Mouse (Mus musculus): Measurements from ENCODE around the gene Sgsm1. TPM values are rescaled to one million over a fixed set of nuclear protein-coding genes. Genes with fewer than 3 reads are reported as not detected.

Sgsm1 gene
- polyA plus RNA-seq, 1 experiment from 2014 or later: 15.7 TPM

GRCm38 (mm10) chr5:113285541-113285940 is 25.0 kb downstream of the Sgsm1 start:
- WGBS: 57% methylated on average over 16 of the region's 16 CpGs
- no peak for DNase-seq (ENCODE audit: low spot score)

GRCm38 (mm10) chr5:113283726-113284125 is 26.9 kb downstream of the Sgsm1 start:
- peaks cover 19% of the 10 kb centered on the region for H3K27me3 ChIP-seq (ENCODE audit: control insufficient read depth, insufficient read depth, low read length)
- H3K4me1 ChIP-seq (replicated peaks; ENCODE audit: control insufficient read depth, insufficient read depth, low read length): peaks cover 7% of the 10 kb centered on the region; the same call in 1 of the 2 replicates
- no peak overlapping the region for H3K4me3 ChIP-seq (ENCODE audit: low read depth, low read length)
- H3K36me3 ChIP-seq (ENCODE audit: control insufficient read depth, insufficient read depth, low read length): no peaks in the 10 kb centered on the region
- ATAC-seq (replicated peaks; ENCODE audit: low FRiP score) (no peak), DNase-seq (ENCODE audit: low spot score) (no peak)
- no peak overlapping the region for H3K27ac ChIP-seq (ENCODE audit: low read depth, low read length)
- no peak overlapping the region for H3K9ac ChIP-seq (ENCODE audit: low read length)
- no peak overlapping the region for H3K4me2 ChIP-seq (ENCODE audit: low read depth, low read length, severe bottlenecking)
- no peaks in the 10 kb centered on the region for H3K9me3 ChIP-seq (ENCODE audit: control insufficient read depth, low read length)
- 84% methylated on average over 2 of the region's 2 CpGs for WGBS

More at GRCm38 (mm10) chr5:113285541-113285940, 25.0 kb downstream of the Sgsm1 start:
- Histone ChIP-seq H3K9me3 (ENCODE audit: control insufficient read depth, low read length) (no peaks in the 10 kb centered on the region), H3K4me1 (replicated peaks; ENCODE audit: control insufficient read depth, insufficient read depth, low read length) (peaks cover 7% of the 10 kb centered on the region; the same call in 1 of the 2 replicates), H3K9ac (ENCODE audit: low read length) (no peak overlapping the region), H3K27ac (ENCODE audit: low read depth, low read length) (no peak overlapping the region), H3K27me3 (ENCODE audit: control insufficient read depth, insufficient read depth, low read length) (peaks cover 21% of the 10 kb centered on the region), H3K4me3 (ENCODE audit: low read depth, low read length) (no peak overlapping the region), H3K4me2 (ENCODE audit: low read depth, low read length, severe bottlenecking) (no peak overlapping the region), H3K36me3 (ENCODE audit: control insufficient read depth, insufficient read depth, low read length) (no peaks in the 10 kb centered on the region)
- no peak for ATAC-seq (replicated peaks; ENCODE audit: low FRiP score)

GRCm38 (mm10) chr5:113281557-113281956 is 29.0 kb downstream of the Sgsm1 start:
- no peak for ATAC-seq (replicated peaks; ENCODE audit: low FRiP score)

GRCm38 (mm10) chr5:113280138-113280856 is 30.3 kb downstream of the Sgsm1 start:
- H3K4me2 ChIP-seq (ENCODE audit: low read depth, low read length, severe bottlenecking): peak overlapping the region; percentile 50
- DNase-seq (ENCODE audit: low spot score) (peak; percentile 83), ATAC-seq (replicated peaks; ENCODE audit: low FRiP score) (peak; percentile 93)
- H3K9ac ChIP-seq (ENCODE audit: low read length): peak overlapping the region; percentile 27
- peak overlapping the region; percentile 29 for H3K4me3 ChIP-seq (ENCODE audit: low read depth, low read length)
- H3K36me3 ChIP-seq (ENCODE audit: control insufficient read depth, insufficient read depth, low read length): no peaks in the 10 kb centered on the region
- no peaks in the 10 kb centered on the region for H3K27me3 ChIP-seq (ENCODE audit: control insufficient read depth, insufficient read depth, low read length)
- 0 out of 2 replicates have a peak overlapping the region, but pooled peaks have one; percentile 4 for H3K27ac ChIP-seq (ENCODE audit: low read depth, low read length)
- no peaks in the 10 kb centered on the region for H3K9me3 ChIP-seq (ENCODE audit: control insufficient read depth, low read length)
- H3K4me1 ChIP-seq (replicated peaks; ENCODE audit: control insufficient read depth, insufficient read depth, low read length): peaks cover 2% of the 10 kb centered on the region; the same call in 1 of the 2 replicates
- WGBS: 25% methylated on average over 15 of the region's 15 CpGs

More at GRCm38 (mm10) chr5:113281557-113281956, 29.0 kb downstream of the Sgsm1 start:
- no peak for DNase-seq (ENCODE audit: low spot score)
- Histone ChIP-seq H3K9me3 (ENCODE audit: control insufficient read depth, low read length) (no peaks in the 10 kb centered on the region), H3K4me3 (ENCODE audit: low read depth, low read length) (no peak overlapping the region), H3K4me1 (replicated peaks; ENCODE audit: control insufficient read depth, insufficient read depth, low read length) (peaks cover 2% of the 10 kb centered on the region; the same call in 1 of the 2 replicates), H3K27me3 (ENCODE audit: control insufficient read depth, insufficient read depth, low read length) (no peaks in the 10 kb centered on the region), H3K36me3 (ENCODE audit: control insufficient read depth, insufficient read depth, low read length) (no peaks in the 10 kb centered on the region), H3K27ac (ENCODE audit: low read depth, low read length) (no peak overlapping the region), H3K4me2 (ENCODE audit: low read depth, low read length, severe bottlenecking) (no peak overlapping the region), H3K9ac (ENCODE audit: low read length) (no peak overlapping the region)
- WGBS: 96% methylated on average over 7 of the region's 7 CpGs

DNA sequence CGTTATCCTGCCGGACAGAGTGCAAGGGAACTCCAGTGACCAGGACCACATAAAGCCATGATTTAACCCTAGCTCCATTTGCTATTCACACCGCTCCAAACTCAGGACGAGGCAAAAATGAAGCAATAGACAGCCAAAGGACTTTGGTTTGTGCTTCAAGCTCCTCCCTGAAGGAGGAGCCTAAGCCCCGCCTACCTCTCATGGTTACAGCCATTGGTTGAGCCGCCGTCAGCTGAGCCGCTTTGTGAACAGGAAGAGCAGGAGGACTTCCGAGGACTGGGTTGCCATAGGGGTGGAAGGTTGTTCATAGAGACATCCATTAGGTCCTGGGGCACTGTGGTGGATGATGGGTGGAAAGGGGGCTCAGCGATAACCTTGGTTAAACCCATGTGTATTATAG is 34.7 kb downstream of the Sgsm1 start:
- H3K27me3 ChIP-seq (ENCODE audit: control insufficient read depth, insufficient read depth, low read length): no peaks in the 10 kb centered on the region
- ATAC-seq (replicated peaks; ENCODE audit: low FRiP score) (no peak), DNase-seq (ENCODE audit: low spot score) (no peak)
- H3K4me3 ChIP-seq (ENCODE audit: low read depth, low read length): no peak overlapping the region
- H3K36me3 ChIP-seq (ENCODE audit: control insufficient read depth, insufficient read depth, low read length): no peaks in the 10 kb centered on the region
- WGBS: 82% methylated on average over 10 of the region's 10 CpGs
- no peak overlapping the region for H3K27ac ChIP-seq (ENCODE audit: low read depth, low read length)
- H3K9me3 ChIP-seq (ENCODE audit: control insufficient read depth, low read length): no peaks in the 10 kb centered on the region
- H3K4me1 ChIP-seq (replicated peaks; ENCODE audit: control insufficient read depth, insufficient read depth, low read length): peaks cover 2% of the 10 kb centered on the region; the same call in 1 of the 2 replicates
- H3K9ac ChIP-seq (ENCODE audit: low read length): no peak overlapping the region
- H3K4me2 ChIP-seq (ENCODE audit: low read depth, low read length, severe bottlenecking): no peak overlapping the region

DNA sequence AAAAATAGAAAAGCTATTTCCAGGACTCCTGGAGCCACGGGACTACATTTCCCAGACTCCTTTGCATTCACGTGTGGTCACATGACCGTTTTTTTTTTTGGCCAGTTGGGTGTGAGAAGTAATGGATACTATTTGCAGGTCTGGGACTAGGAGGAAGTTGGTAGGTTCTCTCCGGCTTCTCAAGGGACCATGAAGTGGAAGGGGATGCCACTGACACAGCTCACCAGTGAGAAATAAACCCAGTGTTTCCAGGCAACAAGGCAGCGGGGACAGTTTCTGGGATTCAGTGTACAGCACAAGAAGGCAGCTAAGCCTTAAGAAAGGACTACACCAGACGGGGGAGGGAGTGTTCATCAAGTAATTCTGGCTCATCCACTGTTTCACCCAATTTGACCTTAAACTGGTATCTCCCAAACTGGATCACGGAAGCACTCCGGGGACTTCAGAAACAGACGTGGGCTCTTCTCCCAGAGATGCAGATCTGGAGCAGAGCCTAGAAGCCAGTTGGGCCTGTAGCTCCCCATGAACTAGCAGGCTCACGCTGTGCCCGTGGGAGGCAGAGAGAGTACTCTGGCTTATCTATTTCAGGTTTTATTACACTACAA is 39.3 kb downstream of the Sgsm1 start:
- Histone ChIP-seq H3K4me3 (ENCODE audit: low read depth, low read length) (no peak overlapping the region), H3K9ac (ENCODE audit: low read length) (no peak overlapping the region), H3K27ac (ENCODE audit: low read depth, low read length) (no peak overlapping the region), H3K4me2 (ENCODE audit: low read depth, low read length, severe bottlenecking) (no peak overlapping the region), H3K4me1 (replicated peaks; ENCODE audit: control insufficient read depth, insufficient read depth, low read length) (no peaks in the 10 kb centered on the region), H3K36me3 (ENCODE audit: control insufficient read depth, insufficient read depth, low read length) (no peaks in the 10 kb centered on the region), H3K9me3 (ENCODE audit: control insufficient read depth, low read length) (no peaks in the 10 kb centered on the region), H3K27me3 (ENCODE audit: control insufficient read depth, insufficient read depth, low read length) (no peaks in the 10 kb centered on the region)
- no peak for ATAC-seq (replicated peaks; ENCODE audit: low FRiP score)
- WGBS: 81% methylated on average over 11 of the region's 11 CpGs
- no peak for DNase-seq (ENCODE audit: low spot score)

- Histone ChIP-seq H3K4me2 (ENCODE audit: low read depth, low read length, severe bottlenecking) (no peak overlapping the region), H3K4me3 (ENCODE audit: low read depth, low read length) (no peak overlapping the region), H3K36me3 (ENCODE audit: control insufficient read depth, insufficient read depth, low read length) (no peaks in the 10 kb centered on the region), H3K27me3 (ENCODE audit: control insufficient read depth, insufficient read depth, low read length) (no peaks in the 10 kb centered on the region), H3K27ac (ENCODE audit: low read depth, low read length) (no peak overlapping the region), H3K9me3 (ENCODE audit: control insufficient read depth, low read length) (no peaks in the 10 kb centered on the region), H3K9ac (ENCODE audit: low read length) (no peak overlapping the region), H3K4me1 (replicated peaks; ENCODE audit: control insufficient read depth, insufficient read depth, low read length) (no peaks in the 10 kb centered on the region)
- WGBS: 85% methylated on average over 3 of the region's 3 CpGs
- ATAC-seq (replicated peaks; ENCODE audit: low FRiP score) (no peak), DNase-seq (ENCODE audit: low spot score) (no peak)
These were observed 40.5 kb downstream of the Sgsm1 start for GRCm38 (mm10) chr5:113270043-113270442.

GRCm38 (mm10) chr5:113268246-113268645 is 42.3 kb downstream of the Sgsm1 start:
- Histone ChIP-seq H3K9me3 (ENCODE audit: control insufficient read depth, low read length) (no peaks in the 10 kb centered on the region), H3K4me3 (ENCODE audit: low read depth, low read length) (no peak overlapping the region), H3K4me2 (ENCODE audit: low read depth, low read length, severe bottlenecking) (no peak overlapping the region), H3K36me3 (ENCODE audit: control insufficient read depth, insufficient read depth, low read length) (no peaks in the 10 kb centered on the region; the same call in 1 of the 2 replicates), H3K9ac (ENCODE audit: low read length) (no peak overlapping the region), H3K4me1 (replicated peaks; ENCODE audit: control insufficient read depth, insufficient read depth, low read length) (no peaks in the 10 kb centered on the region), H3K27me3 (ENCODE audit: control insufficient read depth, insufficient read depth, low read length) (no peaks in the 10 kb centered on the region), H3K27ac (ENCODE audit: low read depth, low read length) (no peak overlapping the region)
- ATAC-seq (replicated peaks; ENCODE audit: low FRiP score) (no peak), DNase-seq (ENCODE audit: low spot score) (no peak)

All from forebrain, embryonic 11.5 days (tissue).